Mouse (Mus musculus): ENCODE measurements around the gene Myt1l.

- no peak for TF ChIP-seq CTCF (IDR thresholded peaks at IDR 0.05; ENCODE audit: borderline replicate concordance, control insufficient read depth, extremely low read depth, insufficient read depth, low read length, poor library complexity)
- no peak for TF ChIP-seq POLR2A (IDR thresholded peaks at IDR 0.05; ENCODE audit: control insufficient read depth, extremely low read depth, insufficient read depth, low read length, poor library complexity)
Measured at GRCm38 (mm10) chr12:29682384-29682783, 154.2 kb downstream of the Myt1l start.

Data from thymus, adult 2 months (tissue).